In the genomic region with DNA sequence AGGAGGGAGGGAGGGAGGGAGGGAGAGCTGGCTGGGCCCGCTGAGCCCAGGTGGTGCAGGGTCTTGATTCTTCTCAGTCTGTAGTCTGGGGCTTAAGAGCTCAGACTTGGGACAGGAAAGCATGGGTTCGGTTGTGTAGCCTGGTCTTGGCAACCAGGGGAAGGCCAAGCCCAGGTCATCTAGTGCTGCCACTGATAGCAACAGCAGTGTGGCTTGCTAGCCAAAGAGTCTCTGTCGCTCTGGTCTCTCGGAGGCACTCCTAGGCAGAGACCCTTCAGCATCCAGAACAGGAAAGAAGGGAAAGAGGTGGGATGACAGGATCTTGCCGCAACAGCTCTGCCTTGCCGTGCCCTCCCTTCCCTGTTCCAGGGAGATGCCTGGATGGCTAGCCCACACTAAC, we compare ENCODE assay signal across 19 mouse cellular contexts. TPM values are rescaled to one million over a fixed set of nuclear protein-coding genes. Genes with fewer than 3 reads are reported as not detected.
A peak's percentile ranks its signal among the peaks of the same experiment; 100 is the strongest.
DNase-seq lines count a peak whose midpoint lies in the region; ATAC-seq and TF ChIP-seq lines count a peak whose summit lies in the region.
"Had no signal": no experiment of that assay in that cellular context is flagged by ENCODE, and none has a peak within 500 bp of the region (broad histone marks: within the 10 kb centered on the region; RNA-seq: fewer than 3 reads in every experiment).

No protein-coding gene starts in this region.

- TF ChIP-seq CTCF in heart, postnatal 0 days (IDR thresholded peaks at IDR 0.05; ENCODE audit: low read depth) = no peak

- no peaks in the 10 kb centered on the region for H3K27me3 ChIP-seq in heart, postnatal 0 days (ENCODE audit: control insufficient read depth, insufficient read depth, low read length)
- no peaks in the 10 kb centered on the region for H3K27me3 ChIP-seq in limb, embryonic 13.5 days
- H3K27me3 ChIP-seq in limb, embryonic 10.5 days (ENCODE audit: low read depth, poor library complexity, severe bottlenecking) = peaks cover 28% of the 10 kb centered on the region
- H3K27me3 ChIP-seq: CH12.LX; embryonic facial prominence, embryonic 15.5 days; hindbrain, embryonic 13.5 days; neural tube, embryonic 15.5 days had no signal

- WGBS in heart, postnatal 0 days = 29% methylated on average over 6 of the region's 6 CpGs
- 52% methylated on average over 6 of the region's 6 CpGs for WGBS in limb, embryonic 13.5 days
- 56% methylated on average over 6 of the region's 6 CpGs for WGBS in limb, embryonic 10.5 days

- no peak overlapping the region for H3K4me2 ChIP-seq in heart, postnatal 0 days (ENCODE audit: low read depth, low read length)
- no peak overlapping the region for H3K4me2 ChIP-seq in limb, embryonic 13.5 days (replicated peaks)
- H3K4me2 ChIP-seq: embryonic facial prominence, embryonic 15.5 days; hindbrain, embryonic 13.5 days; liver, embryonic 12.5 days had no signal

- H3K36me3 ChIP-seq in heart, postnatal 0 days (replicated peaks; ENCODE audit: control insufficient read depth, insufficient read depth, low read length) = no peaks in the 10 kb centered on the region
- 0 out of 2 replicates have a peak, but pooled peaks cover 12% of the 10 kb centered on the region for H3K36me3 ChIP-seq in limb, embryonic 13.5 days
- H3K36me3 ChIP-seq in limb, embryonic 10.5 days = no peaks in the 10 kb centered on the region; the same call in 1 of the 2 replicates
- H3K36me3 ChIP-seq: embryonic facial prominence, embryonic 15.5 days; forebrain, embryonic 10.5 days; hindbrain, embryonic 13.5 days; liver, embryonic 12.5 days; neural tube, embryonic 15.5 days had no signal

- peak overlapping the region; percentile 30; the same call in 1 of the 2 replicates for H3K27ac ChIP-seq in heart, postnatal 0 days (ENCODE audit: low read depth)
- H3K27ac ChIP-seq in limb, embryonic 13.5 days = peak overlapping the region; percentile 22; the same call in 1 of the 2 replicates
- H3K27ac ChIP-seq in limb, embryonic 10.5 days = no peak overlapping the region

- peak; percentile 91 for DNase-seq in heart, adult 11 months
- no peak for DNase-seq in heart, adult 8-10 months (ENCODE audit: low spot score)
- DNase-seq in heart, postnatal 0 days (ENCODE audit: low spot score) = no peak
- no peak for DNase-seq in heart, adult 18-20 months
- no peak for DNase-seq in limb, embryonic 10.5 days (ENCODE audit: low spot score)
- no peak for DNase-seq in right cerebral cortex, postnatal 10 days (ENCODE audit: low spot score in 2 of 2)
- DNase-seq: adrenal gland, postnatal 14 days; cerebellum, adult 9-11 months; lung, adult 2 months; thymus, postnatal 25 days had no signal

- no peak overlapping the region for H3K4me3 ChIP-seq in heart, postnatal 0 days (ENCODE audit: low read depth, low read length)
- no peak overlapping the region for H3K4me3 ChIP-seq in limb, embryonic 13.5 days
- H3K4me3 ChIP-seq in limb, embryonic 10.5 days = no peak overlapping the region
- H3K4me3 ChIP-seq: embryonic facial prominence, embryonic 15.5 days; forebrain, embryonic 10.5 days; hindbrain, embryonic 13.5 days; liver, embryonic 12.5 days; neural tube, embryonic 15.5 days had no signal

- no peak for ATAC-seq in heart, postnatal 0 days (ENCODE audit: insufficient read depth, low read depth)
- ATAC-seq in limb, embryonic 13.5 days (ENCODE audit: low FRiP score, low read depth) = no peak
- ATAC-seq: inflammation-experienced regulatory T-cells, adult 6 months; liver, embryonic 12.5 days; midbrain, embryonic 16.5 days had no signal

- no peak overlapping the region; the same call in 1 of the 2 replicates for H3K9ac ChIP-seq in heart, postnatal 0 days (replicated peaks; ENCODE audit: low read depth, low read length)
- no peak overlapping the region for H3K9ac ChIP-seq in limb, embryonic 13.5 days
- H3K9ac ChIP-seq: embryonic facial prominence, embryonic 15.5 days; hindbrain, embryonic 13.5 days; liver, embryonic 12.5 days; neural tube, embryonic 15.5 days had no signal

- H3K4me1 ChIP-seq in heart, postnatal 0 days (ENCODE audit: control insufficient read depth, insufficient read depth) = peaks cover 67% of the 10 kb centered on the region
- H3K4me1 ChIP-seq in limb, embryonic 13.5 days = peaks cover 58% of the 10 kb centered on the region
- peaks cover 58% of the 10 kb centered on the region for H3K4me1 ChIP-seq in limb, embryonic 10.5 days

- TF ChIP-seq EP300 in heart, postnatal 0 days (IDR thresholded peaks at IDR 0.05; ENCODE audit: low read depth) = no peak

- no peaks in the 10 kb centered on the region for H3K9me3 ChIP-seq in heart, postnatal 0 days (replicated peaks; ENCODE audit: control insufficient read depth, low read length)
- no peaks in the 10 kb centered on the region for H3K9me3 ChIP-seq in limb, embryonic 13.5 days
- H3K9me3 ChIP-seq in limb, embryonic 10.5 days (replicated peaks) = no peaks in the 10 kb centered on the region
- H3K9me3 ChIP-seq: embryonic facial prominence, embryonic 15.5 days; forebrain, embryonic 10.5 days; hindbrain, embryonic 13.5 days; liver, embryonic 12.5 days; neural tube, embryonic 15.5 days had no signal

RNA-seq across cellular contexts. Expression of a gene that starts 6.4 kb away (rescaled TPM):
- total RNA-seq in heart, adult 8-10 months (2022) = 10 to 100 TPM; 46.0 to 59.4 (median 50.9) TPM
- total RNA-seq in heart, postnatal 0 days (2014; rRNA removed; ENCODE audit: low replicate concordance) = 31.7 and 32.8 TPM in 2 replicates
- 71.5 and 76.0 TPM in 2 replicates for polyA plus RNA-seq in heart, postnatal 0 days (2015; fragmentation: Nextera tagmentation; extraction: Ambion mirVana)
- total RNA-seq in heart, adult 18-20 months (2021) = 10 to 100 TPM; 38.8 to 42.4 TPM
- polyA plus RNA-seq in limb, embryonic 13.5 days (2015; fragmentation: Nextera tagmentation; extraction: Ambion mirVana) = 200 and 203 TPM in 2 replicates
- polyA plus RNA-seq in limb, embryonic 10.5 days (2016; fragmentation: Nextera tagmentation; extraction: Ambion mirVana) = 221 and 298 TPM in 2 replicates
